Mouse (Mus musculus) skeletal muscle tissue, postnatal 0 days (tissue): ENCODE data around the gene Krtap5-4. TPM values are rescaled to one million over a fixed set of nuclear protein-coding genes. Genes with fewer than 3 reads are reported as not detected.

Source experiments
- polyA plus RNA-seq: library from polyadenylated mRNA; unstranded; fragments of >200 nt; fragmentation: Nextera tagmentation; extraction: Ambion mirVana; gene quantifications from 2 replicates; pipeline ENCODE4 v1.2.1, GENCODE M21; 2015

The Krtap5-4 gene
- polyA plus RNA-seq: not detected in 2 replicates

DNA sequence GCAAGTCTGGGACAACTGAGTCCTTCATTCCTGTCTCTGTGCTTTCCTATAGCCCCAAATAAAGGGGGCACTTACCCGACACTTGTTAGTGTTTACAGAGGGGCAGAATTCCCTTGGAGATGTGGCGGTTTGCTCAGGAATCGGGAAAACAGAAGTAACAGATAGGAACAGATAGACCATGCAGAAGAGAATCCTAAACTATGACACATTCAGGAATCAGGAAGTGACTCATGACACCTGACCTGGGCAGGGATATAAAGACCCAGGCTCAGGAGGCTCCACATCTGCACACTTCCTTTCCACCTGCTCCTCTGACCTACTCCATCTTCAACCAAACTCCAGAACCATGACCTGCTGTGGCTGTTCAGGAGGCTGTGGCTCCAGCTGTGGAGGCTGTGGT is at the start of gene Krtap5-4:
TSS of gene Krtap5-4 (plus strand) at position 301 of the 400 bp plus-strand sequence.

DNA sequence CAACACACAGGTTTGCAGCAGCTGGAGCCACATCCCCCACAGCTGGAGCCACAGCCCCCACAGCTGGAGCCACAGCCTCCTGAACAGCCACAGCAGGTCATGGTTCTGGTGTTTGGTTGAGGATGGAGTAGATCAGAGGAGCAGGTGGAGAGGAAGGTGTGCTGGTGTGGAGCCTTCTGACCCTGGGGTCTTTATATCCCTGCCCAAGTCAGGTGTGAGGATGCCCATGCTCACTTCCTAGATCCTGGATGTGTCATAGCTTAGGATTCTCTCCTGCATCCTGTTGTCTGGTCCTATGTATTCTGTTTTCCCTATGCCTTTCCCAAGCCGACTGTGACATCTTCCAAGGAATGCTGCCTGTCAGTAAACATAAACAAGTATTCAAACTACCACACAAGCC is 45.1 kb upstream of the Krtap5-4 start, which contains the start of gene Gm2431:
TSS of gene Gm2431 (minus strand) at position 101 of the 400 bp plus-strand sequence.

DNA sequence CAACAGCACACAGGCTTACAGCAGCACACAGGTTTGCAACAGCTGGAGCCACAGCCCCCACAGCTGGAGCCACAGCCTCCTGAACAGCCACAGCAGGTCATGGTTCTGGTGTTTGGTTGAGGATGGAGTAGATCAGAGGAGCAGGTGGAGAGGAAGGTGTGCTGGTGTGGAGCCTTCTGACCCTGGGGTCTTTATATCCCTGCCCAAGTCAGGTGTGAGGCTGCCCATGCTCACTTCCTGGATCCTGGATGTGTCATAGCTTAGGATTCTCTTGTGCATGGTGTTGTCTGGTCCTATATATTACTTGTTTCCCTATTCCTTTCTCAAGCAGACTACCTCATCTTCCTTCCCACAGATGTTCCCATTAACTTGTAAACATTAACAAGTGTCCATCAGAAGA is 29.1 kb upstream of the Krtap5-4 start, which contains the start of gene Gm4559:
TSS of gene Gm4559 (minus strand) at position 101 of the 400 bp plus-strand sequence.

DNA sequence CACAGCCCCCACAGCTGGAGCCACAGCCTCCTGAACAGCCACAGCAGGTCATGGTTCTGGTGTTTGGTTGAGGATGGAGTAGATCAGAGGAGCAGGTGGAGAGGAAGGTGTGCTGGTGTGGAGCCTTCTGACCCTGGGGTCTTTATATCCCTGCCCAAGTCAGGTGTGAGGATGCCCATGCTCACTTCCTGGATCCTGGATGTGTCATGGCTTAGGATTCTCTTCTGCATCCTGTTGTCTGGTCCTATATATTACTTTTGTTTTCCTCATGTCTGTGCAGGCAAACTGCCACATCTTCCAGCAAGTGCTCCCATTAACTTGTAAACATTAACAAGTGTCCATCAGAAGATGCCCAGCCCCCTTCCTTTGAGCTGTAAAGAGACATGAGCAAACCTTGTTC is 6.3 kb upstream of the Krtap5-4 start, which contains the start of gene Krtap5-1:
TSS of gene Krtap5-1 (minus strand) at position 101 of the 400 bp plus-strand sequence.

Other genes with a start within 250 kb of the Krtap5-4 start
- 61.1 and 65.1 TPM in 2 replicates for gene Mob2, start 242.5 kb upstream of the Krtap5-4 start, polyA plus RNA-seq
- 6.7 and 7.6 TPM in 2 replicates for gene Dusp8, start 207.7 kb upstream of the Krtap5-4 start, polyA plus RNA-seq
- not detected in 2 replicates for gene Gm45618, start 182.8 kb upstream of the Krtap5-4 start, polyA plus RNA-seq
- gene Gm39115, start 167.5 kb upstream of the Krtap5-4 start, polyA plus RNA-seq: not detected in 2 replicates
- not detected in 2 replicates for gene Gm45337, start 158.9 kb upstream of the Krtap5-4 start, polyA plus RNA-seq
- gene Gm29735, start 146.4 kb upstream of the Krtap5-4 start, polyA plus RNA-seq: not detected in 2 replicates
- gene Gm4553, start 137.8 kb upstream of the Krtap5-4 start, polyA plus RNA-seq: not detected in 2 replicates
- not detected in 2 replicates for gene Krtap5-2, start 127.5 kb upstream of the Krtap5-4 start, polyA plus RNA-seq
- gene Gm10153, start 113.2 kb upstream of the Krtap5-4 start, polyA plus RNA-seq: not detected in 2 replicates
- gene Krtap5-3, start 102.2 kb upstream of the Krtap5-4 start, polyA plus RNA-seq: not detected in 2 replicates
- gene Gm7579, start 91.7 kb upstream of the Krtap5-4 start, polyA plus RNA-seq: not detected in 2 replicates
- gene Krtap5-5, start 73.6 kb upstream of the Krtap5-4 start, polyA plus RNA-seq: not detected in 2 replicates
- gene Gm40460, start 62.5 kb upstream of the Krtap5-4 start, polyA plus RNA-seq: not detected in 2 replicates
- gene Gm2431, start 45.2 kb upstream of the Krtap5-4 start, polyA plus RNA-seq: not detected in 2 replicates
- not detected in 2 replicates for gene Gm4559, start 29.2 kb upstream of the Krtap5-4 start, polyA plus RNA-seq
- not detected in 2 replicates for gene Krtap5-1, start 6.4 kb upstream of the Krtap5-4 start, polyA plus RNA-seq
- 0.92 and 1.7 TPM in 2 replicates for gene Ifitm10, start 70.2 kb downstream of the Krtap5-4 start, polyA plus RNA-seq
- 1.6 TPM in 1 of 2 replicates, not detected in the other for gene Gm49369, start 79.1 kb downstream of the Krtap5-4 start, polyA plus RNA-seq
- 340 and 391 TPM in 2 replicates for gene Ctsd, start 84.5 kb downstream of the Krtap5-4 start, polyA plus RNA-seq
- gene Syt8, start 131.3 kb downstream of the Krtap5-4 start, polyA plus RNA-seq: 0.24 and 0.30 TPM in 2 replicates
- 11,644 and 12,538 TPM in 2 replicates for gene Tnni2, start 138.3 kb downstream of the Krtap5-4 start, polyA plus RNA-seq
- 46.9 and 49.3 TPM in 2 replicates for gene Lsp1, start 157.3 kb downstream of the Krtap5-4 start, polyA plus RNA-seq
- 12,415 and 13,066 TPM in 2 replicates for gene Tnnt3, start 195.3 kb downstream of the Krtap5-4 start, polyA plus RNA-seq
- 23.6 and 30.0 TPM in 2 replicates for gene Mrpl23, start 229.1 kb downstream of the Krtap5-4 start, polyA plus RNA-seq